Comparison of ENCODE assay signal across 10 mouse cellular contexts in the genomic region with DNA sequence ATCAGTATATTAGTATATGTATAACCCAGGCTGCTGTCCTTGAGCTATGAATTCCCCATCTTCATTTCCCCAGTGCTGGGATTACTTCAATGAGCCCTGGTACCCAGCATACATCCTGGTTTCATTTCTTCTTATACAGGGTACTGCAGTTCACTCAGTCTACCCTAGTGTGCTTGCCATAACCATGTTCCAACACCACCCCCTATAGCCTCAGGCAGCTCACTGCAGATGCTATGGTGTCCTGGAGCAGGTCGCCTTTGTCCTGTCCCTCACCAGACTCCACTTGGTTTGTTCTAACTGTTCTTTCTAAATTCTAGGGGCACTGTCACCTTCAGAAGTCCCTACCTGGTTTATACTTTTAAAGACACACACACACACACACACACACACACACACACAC. TPM values are rescaled to one million over a fixed set of nuclear protein-coding genes. Genes with fewer than 3 reads are reported as not detected.
A peak's percentile ranks its signal among the peaks of the same experiment; 100 is the strongest.
DNase-seq lines count a peak whose midpoint lies in the region; ATAC-seq lines count a peak whose summit lies in the region.
"Had no signal": no experiment of that assay in that cellular context is flagged by ENCODE, and none has a peak within 500 bp of the region (broad histone marks: within the 10 kb centered on the region; RNA-seq: fewer than 3 reads in every experiment).

No protein-coding gene starts in this region.

- H3K4me1 ChIP-seq in hindbrain, embryonic 11.5 days (replicated peaks; ENCODE audit: control insufficient read depth, insufficient read depth, low read length) = no peaks in the 10 kb centered on the region
- no peaks in the 10 kb centered on the region for H3K4me1 ChIP-seq in hindbrain, embryonic 13.5 days (replicated peaks)
- H3K4me1 ChIP-seq: embryonic facial prominence, embryonic 13.5 days; neural tube, embryonic 12.5 days had no signal

- H3K4me3 ChIP-seq in hindbrain, embryonic 11.5 days (ENCODE audit: low read depth, low read length) = no peak overlapping the region
- no peak overlapping the region for H3K4me3 ChIP-seq in hindbrain, embryonic 13.5 days
- H3K4me3 ChIP-seq: embryonic facial prominence, embryonic 13.5 days; neural tube, embryonic 12.5 days had no signal

- no peaks in the 10 kb centered on the region for H3K36me3 ChIP-seq in hindbrain, embryonic 11.5 days (ENCODE audit: control insufficient read depth, insufficient read depth, low read length)
- H3K36me3 ChIP-seq in hindbrain, embryonic 13.5 days = no peaks in the 10 kb centered on the region
- H3K36me3 ChIP-seq: embryonic facial prominence, embryonic 13.5 days; neural tube, embryonic 12.5 days had no signal

- no peak for ATAC-seq in hindbrain, embryonic 11.5 days (ENCODE audit: low FRiP score)
- ATAC-seq in hindbrain, embryonic 13.5 days (ENCODE audit: low FRiP score) = no peak
- 0 out of 2 replicates have a peak, but pooled peaks have one; percentile 39 for ATAC-seq in common myeloid progenitor, adult 5-6 weeks (replicated peaks; ENCODE audit: low read depth, poor library complexity, severe bottlenecking)

- no peaks in the 10 kb centered on the region for H3K27me3 ChIP-seq in hindbrain, embryonic 11.5 days (ENCODE audit: control insufficient read depth, insufficient read depth, low read length)
- no peaks in the 10 kb centered on the region for H3K27me3 ChIP-seq in hindbrain, embryonic 13.5 days
- H3K27me3 ChIP-seq: embryonic facial prominence, embryonic 13.5 days; neural tube, embryonic 12.5 days had no signal

- peak; percentile 3 for DNase-seq in hindbrain, embryonic 11.5 days (ENCODE audit: low spot score)
- DNase-seq in retina, embryonic 14.5 days (ENCODE audit: low spot score) = peak; percentile 29
- no peak for DNase-seq in retina, postnatal 1 day
- DNase-seq in right cerebral cortex, postnatal 4 days = no peak
- DNase-seq in left cerebral cortex, adult 8-10 months (ENCODE audit: low spot score in 2 of 2) = no peak

- no peak overlapping the region for H3K4me2 ChIP-seq in hindbrain, embryonic 11.5 days (replicated peaks; ENCODE audit: low read depth, low read length)
- no peak overlapping the region for H3K4me2 ChIP-seq in hindbrain, embryonic 13.5 days
- H3K4me2 ChIP-seq: embryonic facial prominence, embryonic 13.5 days; hindbrain, embryonic 14.5 days; neural tube, embryonic 12.5 days had no signal

- H3K9me3 ChIP-seq in hindbrain, embryonic 11.5 days (ENCODE audit: control insufficient read depth, low read length) = no peaks in the 10 kb centered on the region
- H3K9me3 ChIP-seq in hindbrain, embryonic 13.5 days = no peaks in the 10 kb centered on the region
- H3K9me3 ChIP-seq: embryonic facial prominence, embryonic 13.5 days; neural tube, embryonic 12.5 days had no signal

- no peak overlapping the region for H3K27ac ChIP-seq in hindbrain, embryonic 11.5 days (ENCODE audit: low read depth, low read length)
- no peak overlapping the region for H3K27ac ChIP-seq in hindbrain, embryonic 13.5 days
- H3K27ac ChIP-seq: embryonic facial prominence, embryonic 13.5 days; hindbrain, embryonic 14.5 days; neural tube, embryonic 12.5 days had no signal

- WGBS in hindbrain, embryonic 11.5 days = 84% methylated on average over 1 of the region's 1 CpGs
- WGBS in hindbrain, embryonic 13.5 days = 65% methylated on average over 1 of the region's 1 CpGs

- no peak overlapping the region for H3K9ac ChIP-seq in hindbrain, embryonic 11.5 days (ENCODE audit: low read depth, low read length)
- H3K9ac ChIP-seq in hindbrain, embryonic 13.5 days = no peak overlapping the region
- H3K9ac ChIP-seq: embryonic facial prominence, embryonic 13.5 days; hindbrain, embryonic 14.5 days; neural tube, embryonic 12.5 days had no signal

RNA-seq across cellular contexts. Expression of gene Dmbt1, which starts 10.8 kb away (rescaled TPM):
- not detected in 2 replicates for polyA plus RNA-seq in hindbrain, embryonic 11.5 days (2014; fragmentation: Nextera tagmentation; extraction: Ambion mirVana)
- polyA plus RNA-seq in hindbrain, embryonic 13.5 days (2015; fragmentation: Nextera tagmentation; extraction: Ambion mirVana) = not detected in 2 replicates
- not detected in 2 replicates for total RNA-seq in common myeloid progenitor, adult 5-6 weeks (2017)
- under 1 TPM in 1 of 4 experiments, not detected in 3; 0.06 TPM for total RNA-seq in left cerebral cortex, adult 8-10 months (2022)
- polyA plus RNA-seq: embryonic facial prominence, embryonic 13.5 days; hindbrain, embryonic 14.5 days; neural tube, embryonic 12.5 days had no signal

Comparison
In these comparisons a context has a peak if more than half of its experiments do, and no peak if none do; other contexts are left out.
1. DNase-seq: peak in hindbrain, embryonic 11.5 days (single experiment) and retina, embryonic 14.5 days (single experiment); none in retina, postnatal 1 day (single experiment), right cerebral cortex, postnatal 4 days (single experiment) and left cerebral cortex, adult 8-10 months (0 of 2).